Mouse (Mus musculus) megakaryocyte, embryonic 14.5 days (primary cell): ENCODE data around the gene Hikeshi.

Experiments
- FLI1 ChIP-seq: IDR thresholded peaks from 2 replicates; pipeline ENCODE4 v1.6.1; 2012; ENCODE audit warnings: low read length, inconsistent platforms, mixed read lengths
- GATA1 ChIP-seq: IDR thresholded peaks from 3 replicates; pipeline ENCODE4 v1.6.1; 2012; ENCODE audit warnings: mixed read lengths, low read length, inconsistent platforms, borderline replicate concordance

- TF ChIP-seq GATA1 = no peak
- no peak for TF ChIP-seq FLI1
Observed at GRCm38 (mm10) chr7:89884551-89884950, 56.5 kb downstream of the Hikeshi start.
